In the genomic region with DNA sequence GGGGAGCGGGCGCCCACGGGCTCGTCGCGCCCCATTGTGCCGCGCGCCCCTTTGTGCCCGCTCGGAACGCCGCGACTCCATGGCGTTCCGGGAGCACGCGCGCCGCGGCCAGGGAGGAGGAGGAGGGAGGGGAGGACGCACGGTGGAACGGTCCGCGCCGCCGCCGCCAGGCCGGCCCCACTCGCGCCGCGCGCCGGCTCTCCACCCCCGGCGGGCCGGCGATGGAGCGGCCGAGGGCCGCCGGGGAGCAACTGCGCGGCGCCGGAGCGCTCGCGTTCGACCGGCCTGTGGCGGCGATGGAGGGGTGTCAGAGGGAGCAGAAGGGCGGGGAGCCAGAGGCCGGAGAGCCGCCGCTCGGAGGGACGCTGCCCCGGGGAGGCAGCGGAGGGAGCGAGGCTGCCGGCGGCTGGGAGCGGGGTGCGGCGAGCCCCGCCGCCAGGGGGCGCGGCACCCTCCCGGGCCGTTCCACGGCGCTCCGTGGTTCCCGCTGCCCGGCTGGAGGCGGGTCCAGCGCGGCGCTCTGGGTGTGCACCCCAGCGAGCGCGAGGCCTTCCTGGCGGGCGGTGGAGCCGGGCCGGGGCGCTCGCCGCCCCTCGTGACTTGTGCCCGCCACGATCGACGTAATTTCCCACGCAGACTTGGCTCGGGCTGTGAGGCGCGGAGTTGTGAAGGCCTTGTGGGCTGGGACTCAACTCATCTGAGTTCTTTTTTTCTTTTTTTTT, we compare ENCODE assay signal across 1 mouse cellular context.
TF ChIP-seq lines count a peak whose summit lies in the region.

No protein-coding gene starts in this region.

TF ChIP-seq in CH12.LX, 34 proteins besides CTCF, POLR2A, EP300 and RAD21 (continued from another document):
- TF ChIP-seq ELF1 (IDR thresholded peaks at IDR 0.05; ENCODE audit: low read depth, low read length) (peak; percentile 4; the same call in 1 of the 2 replicates), NELFE (IDR thresholded peaks at IDR 0.05; ENCODE audit: low read depth, low read length) (peak; percentile 63), SMC3 (IDR thresholded peaks at IDR 0.05; ENCODE audit: low read depth, low read length) (peak; percentile 48), USF2 (conservative IDR thresholded peaks at IDR 0.05; ENCODE audit: low read depth, low read length) (no peak), ZMIZ1 (IDR thresholded peaks at IDR 0.05; ENCODE audit: low read depth, low read length) (0 out of 2 replicates have a peak, but pooled peaks have one; percentile 46), BHLHE40 (IDR thresholded peaks at IDR 0.05; ENCODE audit: low read depth, low read length) (peak; percentile 55), UBTF (IDR thresholded peaks at IDR 0.05; ENCODE audit: low read depth, low read length) (peak; percentile 98), SIN3A (IDR thresholded peaks at IDR 0.05; ENCODE audit: low read length) (peak; percentile 61; the same call in 1 of the 2 replicates), HCFC1 (IDR thresholded peaks at IDR 0.05; ENCODE audit: low read depth, low read length) (0 out of 2 replicates have a peak, but pooled peaks have one; percentile 28), MAZ (IDR thresholded peaks at IDR 0.05; ENCODE audit: low read depth, low read length) (no peak), PAX5 (IDR thresholded peaks at IDR 0.05; ENCODE audit: low read length) (no peak), MEF2A (IDR thresholded peaks at IDR 0.05; ENCODE audit: borderline replicate concordance, low read depth, low read length) (peak; percentile 23; the same call in 1 of the 2 replicates), E2F4 (IDR thresholded peaks at IDR 0.05; ENCODE audit: insufficient replicate concordance, low read depth, low read length) (no peak), JUN (IDR thresholded peaks at IDR 0.05; ENCODE audit: insufficient read depth, low read depth, low read length) (no peak), MYC (IDR thresholded peaks at IDR 0.05; ENCODE audit: low read depth, low read length) (no peak; the same call in 1 of the 2 replicates)
